Mouse (Mus musculus) liver, embryonic 13.5 days (tissue): ENCODE measurements around the gene Ilk. TPM values are rescaled to one million over a fixed set of nuclear protein-coding genes. Genes with fewer than 3 reads are reported as not detected.

Source experiments
- ATAC-seq: fragments of 200-750 bp; cut with Nextera tagmentation; 2 replicates; pipeline ENCODE4 v1.8.0; 2017; ENCODE audit warnings: low read depth, mild to moderate bottlenecking, moderate number of reproducible peaks, moderate library complexity
- DNase-seq: peaks from one replicate; pipeline ENCODE4 v3.0.0; 2022
- H3K27ac ChIP-seq: fragments of 300-500 bp; sonication (generic); 2 replicates; pipeline ENCODE4 v1.5.1; 2015; ENCODE audit warnings: moderate library complexity, mild to moderate bottlenecking, inconsistent platforms
- H3K27me3 ChIP-seq: fragments of 300-500 bp; sonication (generic); 2 replicates; pipeline ENCODE4 v1.6.1; 2015; ENCODE audit warnings: mild to moderate bottlenecking, inconsistent platforms
- H3K36me3 ChIP-seq: fragments of 300-500 bp; sonication (generic); 2 replicates; pipeline ENCODE4 v1.6.1; 2015; ENCODE audit warnings: mild to moderate bottlenecking, inconsistent platforms
- H3K4me1 ChIP-seq: fragments of 300-500 bp; sonication (generic); replicated peaks from 2 replicates; pipeline ENCODE4 v1.6.1; 2015; ENCODE audit warnings: inconsistent platforms
- H3K4me2 ChIP-seq: fragments of 300-500 bp; sonication (generic); 2 replicates; pipeline ENCODE4 v1.6.1; 2015; ENCODE audit warnings: inconsistent platforms, mild to moderate bottlenecking, moderate library complexity
- H3K4me3 ChIP-seq: fragments of 300-500 bp; sonication (generic); replicated peaks from 2 replicates; pipeline ENCODE4 v1.5.1; 2015; ENCODE audit warnings: mild to moderate bottlenecking, inconsistent platforms
- H3K9ac ChIP-seq: fragments of 300-500 bp; sonication (generic); 2 replicates; pipeline ENCODE4 v1.6.1; 2015; ENCODE audit warnings: mild to moderate bottlenecking, inconsistent platforms
- H3K9me3 ChIP-seq: fragments of 300-500 bp; sonication (generic); replicated peaks from 2 replicates; pipeline ENCODE4 v1.6.1; 2016; ENCODE audit warnings: inconsistent platforms
- WGBS: fragments of 180-500 bp; shearing (Covaris S2); methylation state at CpG from one replicate; pipeline ENCODE4 v1.1.7; 2015; ENCODE audit not compliant: insufficient replicate concordance; 5-methylcytosine and 5-hydroxymethylcytosine counted together
- polyA plus RNA-seq: library from polyadenylated mRNA; unstranded; fragments of >200 nt; fragmentation: Nextera tagmentation; extraction: Ambion mirVana; gene quantifications from 2 replicates; pipeline ENCODE4 v1.2.1, GENCODE M21; 2015

Gene Ilk
- polyA plus RNA-seq, 1 experiment from 2014 or later = 125 TPM

GRCm38 (mm10) chr7:105767729-105768165 lies 31.4 kb downstream of the Ilk start:
- no peaks in the 10 kb centered on the region for H3K9me3 ChIP-seq
- no peak overlapping the region for H3K4me3 ChIP-seq
- H3K4me1 ChIP-seq = peaks cover 8% of the 10 kb centered on the region; the same call in 1 of the 2 replicates
- 0 out of 2 replicates have a peak overlapping the region, but pooled peaks have one; percentile 4 for H3K4me2 ChIP-seq
- peak overlapping the region; percentile 21; the same call in 1 of the 2 replicates for H3K27ac ChIP-seq
- WGBS = 19% methylated on average over 6 of the region's 6 CpGs
- peaks cover 15% of the 10 kb centered on the region for H3K27me3 ChIP-seq
- 0 out of 2 replicates have a peak, but pooled peaks cover 6% of the 10 kb centered on the region for H3K36me3 ChIP-seq
- no peak for DNase-seq
- no peak overlapping the region for H3K9ac ChIP-seq
- peak; percentile 11; the same call in 1 of the 2 replicates for ATAC-seq

GRCm38 (mm10) chr7:105769959-105770358 lies 33.6 kb downstream of the Ilk start:
- 73% methylated on average over 3 of the region's 3 CpGs for WGBS
- DNase-seq (no peak), ATAC-seq (no peak)

GRCm38 (mm10) chr7:105772331-105772730 lies 35.9 kb downstream of the Ilk start:
- Histone ChIP-seq H3K27ac (no peak overlapping the region), H3K4me1 (peaks cover 11% of the 10 kb centered on the region; the same call in 1 of the 2 replicates), H3K4me2 (no peak overlapping the region), H3K36me3 (0 out of 2 replicates have a peak, but pooled peaks cover 3% of the 10 kb centered on the region), H3K9ac (no peak overlapping the region), H3K9me3 (no peaks in the 10 kb centered on the region), H3K27me3 (no peaks in the 10 kb centered on the region), H3K4me3 (no peak overlapping the region)
- ATAC-seq = no peak
- DNase-seq = no peak
- WGBS = 84% methylated on average over 15 of the region's 15 CpGs

More at GRCm38 (mm10) chr7:105769959-105770358, 33.6 kb downstream of the Ilk start:
- Histone ChIP-seq H3K36me3 (0 out of 2 replicates have a peak, but pooled peaks cover 3% of the 10 kb centered on the region), H3K4me1 (peaks cover 8% of the 10 kb centered on the region; the same call in 1 of the 2 replicates), H3K9ac (no peak overlapping the region), H3K9me3 (no peaks in the 10 kb centered on the region), H3K4me3 (no peak overlapping the region), H3K27ac (no peak overlapping the region), H3K4me2 (no peak overlapping the region), H3K27me3 (no peaks in the 10 kb centered on the region)

- WGBS = 74% methylated on average over 5 of the region's 5 CpGs
- ATAC-seq (no peak), DNase-seq (no peak)
- Histone ChIP-seq H3K27me3 (no peaks in the 10 kb centered on the region), H3K9ac (no peak overlapping the region), H3K36me3 (0 out of 2 replicates have a peak, but pooled peaks cover 3% of the 10 kb centered on the region), H3K27ac (no peak overlapping the region), H3K9me3 (no peaks in the 10 kb centered on the region), H3K4me3 (no peak overlapping the region), H3K4me1 (peaks cover 11% of the 10 kb centered on the region; the same call in 1 of the 2 replicates), H3K4me2 (no peak overlapping the region)
These were observed 36.6 kb downstream of the Ilk start for GRCm38 (mm10) chr7:105773041-105773440.

DNA sequence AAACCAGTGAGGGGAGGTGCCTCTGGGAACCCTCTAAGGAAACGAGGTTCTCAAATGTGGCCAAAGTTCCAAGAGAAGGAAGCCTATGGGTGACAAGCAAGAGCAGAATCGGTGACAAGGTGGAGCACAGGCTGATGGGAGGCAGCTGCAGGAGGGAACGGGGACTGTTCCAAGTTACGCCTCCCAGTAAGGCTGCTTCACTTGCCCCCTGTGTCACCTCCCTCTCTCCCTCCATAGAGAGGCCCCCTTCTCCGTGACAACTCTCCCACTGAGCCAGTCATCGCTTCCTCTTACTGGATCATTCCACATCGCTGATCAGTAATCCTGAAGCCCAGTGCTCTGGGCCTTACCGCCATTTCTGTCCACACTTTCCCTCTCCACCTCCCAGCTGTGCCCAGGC lies 38.3 kb downstream of the Ilk start:
- DNase-seq = no peak
- Histone ChIP-seq H3K4me2 (no peak overlapping the region), H3K4me3 (no peak overlapping the region), H3K4me1 (peaks cover 23% of the 10 kb centered on the region), H3K36me3 (0 out of 2 replicates have a peak, but pooled peaks cover 3% of the 10 kb centered on the region), H3K9ac (no peak overlapping the region), H3K27me3 (no peaks in the 10 kb centered on the region), H3K9me3 (no peaks in the 10 kb centered on the region), H3K27ac (no peak overlapping the region)
- ATAC-seq = no peak
- 57% methylated on average over 8 of the region's 8 CpGs for WGBS

- Histone ChIP-seq H3K27me3 (no peaks in the 10 kb centered on the region), H3K4me1 (peaks cover 23% of the 10 kb centered on the region), H3K27ac (no peak overlapping the region), H3K9ac (no peak overlapping the region), H3K4me2 (no peak overlapping the region), H3K36me3 (0 out of 2 replicates have a peak, but pooled peaks cover 2% of the 10 kb centered on the region), H3K4me3 (no peak overlapping the region), H3K9me3 (no peaks in the 10 kb centered on the region)
- no peak for DNase-seq
- ATAC-seq = no peak
- 61% methylated on average over 2 of the region's 2 CpGs for WGBS
These were observed 39.6 kb downstream of the Ilk start for GRCm38 (mm10) chr7:105776026-105776425.

- Histone ChIP-seq H3K4me2 (no peak overlapping the region), H3K27ac (no peak overlapping the region), H3K9ac (no peak overlapping the region), H3K27me3 (peaks cover 3% of the 10 kb centered on the region; the same call in 1 of the 2 replicates), H3K4me3 (no peak overlapping the region), H3K4me1 (peaks cover 23% of the 10 kb centered on the region), H3K9me3 (no peaks in the 10 kb centered on the region), H3K36me3 (no peaks in the 10 kb centered on the region)
- no peak for ATAC-seq
- 63% methylated on average over 1 of the region's 1 CpGs for WGBS
- DNase-seq = no peak
These were observed 40.9 kb downstream of the Ilk start for GRCm38 (mm10) chr7:105777316-105777715.

GRCm38 (mm10) chr7:105777797-105778552 lies 41.6 kb downstream of the Ilk start:
- H3K4me2 ChIP-seq = peak overlapping the region; percentile 23; the same call in 1 of the 2 replicates
- peaks cover 23% of the 10 kb centered on the region for H3K4me1 ChIP-seq
- ATAC-seq = peak; percentile 25; the same call in 1 of the 2 replicates
- no peak overlapping the region for H3K9ac ChIP-seq
- DNase-seq = no peak
- no peak overlapping the region for H3K4me3 ChIP-seq
- whole genome bisulfite sequencing = 30% methylated on average over 13 of the region's 13 CpGs
- peaks cover 6% of the 10 kb centered on the region for H3K27me3 ChIP-seq
- peak overlapping the region; percentile 65 for H3K27ac ChIP-seq
- H3K36me3 ChIP-seq = no peaks in the 10 kb centered on the region
- H3K9me3 ChIP-seq = no peaks in the 10 kb centered on the region

- Histone ChIP-seq H3K27me3 (peaks cover 13% of the 10 kb centered on the region), H3K9ac (no peak overlapping the region; the same call in 1 of the 2 replicates), H3K9me3 (no peaks in the 10 kb centered on the region), H3K4me1 (peaks cover 23% of the 10 kb centered on the region), H3K36me3 (no peaks in the 10 kb centered on the region), H3K27ac (peak overlapping the region; percentile 65), H3K4me2 (0 out of 2 replicates have a peak overlapping the region, but pooled peaks have one; percentile 0), H3K4me3 (no peak overlapping the region)
- no peak for DNase-seq
- WGBS = 17% methylated on average over 4 of the region's 4 CpGs
- ATAC-seq = peak; percentile 69
These were observed 42.3 kb downstream of the Ilk start for GRCm38 (mm10) chr7:105778553-105779265.

GRCm38 (mm10) chr7:105783861-105784260 lies 47.5 kb downstream of the Ilk start:
- peaks cover 63% of the 10 kb centered on the region for H3K27me3 ChIP-seq
- no peak overlapping the region for H3K4me2 ChIP-seq
- peaks cover 5% of the 10 kb centered on the region; the same call in 1 of the 2 replicates for H3K4me1 ChIP-seq
- no peak overlapping the region for H3K27ac ChIP-seq
- no peak overlapping the region for H3K9ac ChIP-seq
- DNase-seq = no peak
- 39% methylated on average over 4 of the region's 4 CpGs for WGBS
- H3K4me3 ChIP-seq = no peak overlapping the region
- no peak for ATAC-seq
- H3K9me3 ChIP-seq = no peaks in the 10 kb centered on the region
- no peaks in the 10 kb centered on the region for H3K36me3 ChIP-seq

DNA sequence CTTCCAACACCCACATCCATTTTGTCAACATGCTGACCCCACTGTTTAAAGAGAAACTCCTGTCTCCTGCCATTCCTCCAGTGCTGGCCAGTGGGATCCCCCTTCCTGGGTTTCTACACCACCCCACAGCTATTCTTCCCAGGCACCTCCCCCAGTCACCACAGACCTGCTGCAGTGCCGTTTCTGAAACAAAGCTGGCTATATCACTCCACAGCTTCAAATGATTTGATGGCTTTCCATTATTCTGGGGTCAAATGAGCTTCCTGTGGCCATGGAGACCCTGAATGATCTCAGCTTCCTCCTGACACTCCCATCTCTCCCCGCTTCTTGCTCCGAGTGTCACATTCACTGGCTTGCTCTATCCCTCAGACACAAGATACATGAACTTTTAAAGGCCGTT lies 48.2 kb downstream of the Ilk start:
- Histone ChIP-seq H3K4me2 (no peak overlapping the region), H3K9me3 (no peaks in the 10 kb centered on the region), H3K27me3 (peaks cover 70% of the 10 kb centered on the region), H3K27ac (no peak overlapping the region), H3K36me3 (no peaks in the 10 kb centered on the region), H3K9ac (no peak overlapping the region), H3K4me1 (no peaks in the 10 kb centered on the region), H3K4me3 (no peak overlapping the region)
- WGBS = 25% methylated on average over 4 of the region's 4 CpGs
- ATAC-seq = no peak
- DNase-seq = no peak
